Mouse (Mus musculus) lung, postnatal 36 days (tissue): ENCODE data around the gene Oard1.

Experiments used
- DNase-seq: peaks from one replicate; pipeline ENCODE4 v3.0.0; 2022; ENCODE audit warnings: mixed read lengths

The Oard1 gene

DNA sequence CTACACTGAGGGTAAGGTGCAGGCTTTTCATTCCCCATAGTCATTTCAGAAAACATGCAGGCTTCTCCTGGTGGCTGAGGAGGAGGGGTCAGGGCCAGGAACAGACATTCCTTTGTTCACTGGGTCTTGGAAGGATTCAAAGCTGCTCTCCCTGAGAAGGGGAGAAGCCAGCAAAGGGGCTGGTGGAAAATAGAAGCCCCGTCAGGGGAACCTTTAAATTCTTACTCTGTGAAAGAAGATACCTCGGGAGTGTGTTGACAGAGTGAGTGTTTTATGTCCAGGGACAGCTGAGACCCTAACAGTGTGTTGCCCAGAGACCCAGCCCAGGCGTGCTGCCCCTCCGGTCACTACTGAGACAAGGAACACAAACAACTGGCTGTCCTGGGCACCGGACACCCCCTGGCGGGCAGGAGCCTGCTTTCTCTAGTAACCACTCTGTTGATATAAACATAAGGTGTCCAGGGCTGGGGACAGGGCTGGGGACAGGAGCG is 27.7 kb downstream of the Oard1 start:
- peak; percentile 40 for DNase-seq

DNA sequence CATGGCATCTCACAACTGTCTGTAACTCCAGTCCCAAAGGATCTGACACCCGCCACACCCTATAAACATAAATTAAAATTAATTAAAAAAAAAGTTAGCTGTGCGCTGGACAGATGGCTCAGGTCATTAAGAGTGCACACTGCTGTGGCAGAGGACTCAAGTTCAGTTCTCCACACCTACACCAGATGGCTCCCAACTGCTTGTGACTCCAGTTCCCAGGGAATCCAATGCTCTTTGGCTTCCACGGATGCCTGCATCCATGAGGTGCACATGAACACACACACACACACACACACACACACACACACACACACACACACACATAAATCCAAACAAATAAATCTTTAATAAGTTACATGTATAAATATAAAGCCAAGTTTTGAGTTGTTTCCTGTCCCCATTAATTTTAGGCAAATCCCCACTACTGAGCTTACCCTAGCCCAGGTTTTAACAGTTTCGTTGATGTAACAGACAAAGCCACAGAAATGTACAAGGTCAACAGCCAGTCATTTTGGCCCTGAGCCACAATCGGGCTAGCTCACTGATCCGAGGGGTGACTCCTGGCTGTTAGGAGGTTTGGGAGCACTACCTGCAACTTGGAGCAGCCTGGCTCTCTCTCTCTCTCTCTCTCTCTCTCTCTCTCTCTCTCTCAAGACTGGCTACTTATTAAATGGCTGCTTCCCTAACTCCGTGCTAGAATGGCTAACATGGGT is 33.1 kb downstream of the Oard1 start:
- no peak for DNase-seq

DNA sequence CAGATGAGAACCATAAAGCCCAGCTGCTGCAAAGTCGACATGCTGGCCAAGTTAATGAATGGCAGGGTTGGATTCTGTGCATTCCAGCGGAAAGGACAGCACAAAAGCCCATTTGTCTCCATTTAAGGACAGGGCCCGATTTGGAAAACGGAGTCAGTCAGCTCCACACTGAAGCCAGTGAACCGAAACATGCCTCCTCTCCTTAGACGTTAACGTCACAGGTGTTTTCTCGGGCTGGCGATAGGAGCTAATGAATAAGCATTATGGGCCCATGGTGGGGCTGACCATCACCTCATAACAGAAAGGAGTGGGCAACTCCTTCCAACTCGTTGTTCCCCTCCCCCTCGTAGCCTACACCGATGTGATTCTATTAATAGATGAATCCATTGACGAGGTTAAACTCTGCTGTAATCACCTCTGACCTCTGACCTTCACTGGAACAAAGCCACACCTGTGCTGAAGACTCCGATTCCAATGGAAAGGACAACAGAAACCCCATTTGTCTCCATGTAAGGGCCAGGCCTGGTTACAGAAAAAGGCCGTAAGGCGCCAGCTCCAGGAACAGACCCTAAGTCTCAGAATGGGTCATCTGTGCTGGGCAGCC is 33.8 kb downstream of the Oard1 start:
- no peak for DNase-seq

DNA sequence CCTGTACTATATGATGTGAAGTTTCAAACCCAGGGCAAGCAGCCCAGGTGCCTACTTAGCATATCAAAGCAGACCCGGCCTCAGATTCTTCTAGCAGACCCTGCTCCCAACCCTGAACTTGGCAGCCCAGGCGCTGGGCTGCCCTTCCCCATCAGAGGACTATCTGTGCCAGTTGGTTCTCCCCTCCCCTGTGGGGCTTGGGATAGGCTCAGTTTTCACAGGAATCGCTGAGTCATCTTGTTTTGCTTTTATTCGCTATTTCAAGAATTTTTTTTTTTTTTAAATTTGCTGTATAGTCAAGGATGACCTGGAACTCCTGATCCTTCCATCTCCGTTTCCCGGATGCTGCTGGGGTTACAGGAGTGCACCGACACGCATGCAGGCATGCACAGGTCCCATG is 37.9 kb downstream of the Oard1 start:
- no peak for DNase-seq

DNA sequence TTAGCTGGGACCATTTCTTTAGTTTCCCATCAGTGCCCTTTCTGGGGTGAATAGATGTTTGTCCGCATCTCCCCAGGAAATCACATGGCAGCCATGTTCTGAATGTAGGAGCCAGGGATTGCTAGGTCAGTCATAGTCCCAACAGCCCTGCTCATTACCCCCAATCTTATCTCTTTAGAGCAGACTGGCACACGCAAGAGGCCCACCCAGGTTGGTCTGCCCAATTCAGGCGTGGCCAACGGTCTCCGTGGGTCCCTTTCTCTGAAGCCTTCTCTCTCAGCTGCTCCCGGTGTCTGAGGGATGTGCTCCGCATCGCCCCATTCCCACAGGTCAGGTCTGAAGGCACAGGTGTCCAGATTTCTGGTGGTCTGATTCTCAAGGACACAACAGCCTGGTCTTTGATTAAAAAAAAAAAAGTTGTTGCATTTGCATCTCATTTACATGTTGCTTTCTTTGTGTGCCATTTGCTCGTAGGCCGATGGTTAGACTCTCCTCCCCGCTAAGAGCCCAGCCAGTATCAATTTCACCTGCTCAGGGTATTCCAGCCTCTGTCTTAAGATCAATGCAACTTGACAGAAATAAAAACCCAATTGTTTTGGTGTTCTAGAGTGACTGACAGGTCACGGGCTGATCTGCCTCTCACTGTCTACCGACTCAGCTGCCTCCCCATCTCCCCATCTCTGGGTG is 41.0 kb downstream of the Oard1 start:
- DNase-seq, result no peak

DNA sequence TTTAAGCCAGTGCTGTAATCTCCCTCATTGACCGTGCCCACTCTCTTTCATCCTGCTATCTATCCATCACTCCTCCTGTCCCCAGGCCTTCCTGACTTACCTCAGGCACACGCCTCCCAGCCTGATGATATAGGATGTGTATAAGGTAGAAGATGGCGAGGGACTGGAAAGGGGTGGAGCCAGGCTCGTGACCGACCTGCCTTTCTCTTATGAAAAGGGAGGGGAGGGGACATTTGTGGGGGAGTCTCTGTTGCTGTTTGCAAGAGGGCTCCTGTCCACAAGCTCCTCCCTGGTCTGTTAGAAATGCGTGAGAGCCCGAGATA is 41.5 kb downstream of the Oard1 start, which contains the start of gene Tspo2:
Tspo2 (minus strand) TSS at position 170 of the 323 bp plus-strand sequence.
- no peak for DNase-seq

DNA sequence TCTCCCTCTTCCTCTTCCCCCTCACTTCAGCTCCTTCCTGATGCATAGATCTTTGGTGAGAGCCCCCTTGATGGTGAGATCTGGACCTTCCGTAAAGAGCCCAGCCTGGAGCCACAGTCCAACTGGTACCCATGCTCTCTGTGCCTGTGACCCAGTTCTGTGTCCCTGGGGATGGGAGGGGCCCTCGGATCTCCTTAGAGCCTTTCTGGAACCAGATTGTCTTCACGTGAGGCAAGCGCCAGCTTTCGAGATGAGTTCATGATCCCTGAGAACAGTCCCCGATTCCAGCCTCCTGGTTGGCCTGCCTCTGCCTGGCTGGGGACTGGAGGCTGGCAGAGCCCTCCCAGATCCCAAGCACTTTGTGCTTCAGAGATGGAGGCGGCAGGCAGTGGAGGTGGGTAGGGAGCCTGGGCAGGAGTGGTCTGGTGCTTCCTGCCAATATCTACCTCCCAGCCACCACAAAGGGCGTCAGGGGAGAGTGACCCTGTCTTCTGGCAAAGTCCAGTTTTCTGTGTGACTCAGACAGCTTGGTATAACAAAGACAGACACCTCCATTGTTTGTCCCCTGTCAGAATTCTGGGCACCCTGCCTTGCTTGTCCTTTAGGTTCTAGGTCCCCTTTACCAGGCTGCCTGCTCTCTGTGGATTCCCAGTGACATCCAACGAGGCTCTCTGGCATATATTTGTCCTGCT is 42.1 kb downstream of the Oard1 start:
- no peak for DNase-seq

DNA sequence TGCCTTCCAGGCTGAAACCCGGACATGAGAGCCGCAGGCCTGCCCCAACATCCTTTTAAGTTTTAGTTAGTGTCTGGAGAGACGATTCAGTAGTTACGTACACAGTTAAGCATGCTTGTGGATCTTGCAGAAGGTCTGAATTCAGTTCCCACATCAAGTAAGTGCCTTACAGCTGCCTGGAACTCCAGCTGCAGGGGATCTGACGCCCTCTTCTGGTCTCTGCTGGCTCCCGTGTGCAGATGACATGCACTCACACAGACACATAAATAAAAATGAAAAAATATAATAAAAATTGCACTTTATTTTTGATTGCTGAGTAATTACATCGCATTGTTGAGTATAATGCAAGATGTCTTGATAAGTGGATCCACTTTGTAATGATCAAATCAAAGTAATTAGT is 43.7 kb downstream of the Oard1 start:
- DNase-seq, result no peak

DNA sequence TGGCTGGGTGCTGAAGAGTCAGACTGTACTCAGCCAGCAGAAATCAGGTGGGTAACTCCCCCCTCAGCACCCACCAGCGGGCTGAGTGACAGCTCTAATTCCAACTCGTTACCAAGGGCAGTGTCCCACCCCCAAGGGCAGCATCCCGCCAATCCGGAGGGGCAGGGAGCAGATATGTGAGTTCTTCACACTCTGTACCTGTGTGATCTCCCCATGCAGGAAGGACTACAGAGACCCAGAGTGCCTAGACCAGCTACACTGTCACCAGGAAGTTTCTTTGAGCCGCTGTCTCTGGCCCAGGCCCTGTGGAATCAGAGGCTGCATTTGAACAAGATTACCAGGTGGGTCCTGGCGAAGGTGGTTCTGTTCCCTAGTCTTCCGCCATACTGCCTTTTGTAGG is 44.4 kb downstream of the Oard1 start:
- DNase-seq, result no peak

DNA sequence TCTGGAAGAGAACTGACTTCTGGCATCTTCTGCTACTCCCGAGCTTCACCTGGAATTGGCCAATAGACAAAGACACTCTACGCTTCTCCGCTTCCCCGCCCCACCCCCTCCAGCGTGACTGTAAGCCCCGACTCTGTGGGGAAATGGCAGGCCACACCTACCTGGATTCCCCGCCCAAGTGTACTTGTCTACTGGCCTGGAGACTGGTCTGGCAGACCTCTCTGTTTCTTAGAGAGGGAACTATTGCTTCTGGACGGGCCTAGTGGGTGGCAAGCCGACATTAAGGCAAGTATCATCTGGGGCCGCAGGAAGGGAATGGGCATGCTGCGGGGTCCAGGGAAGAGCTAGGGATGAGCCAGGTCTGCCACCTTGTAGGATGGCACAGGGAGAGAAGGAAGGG is 44.9 kb downstream of the Oard1 start, which contains the start of gene Unc5cl:
Unc5cl (plus strand) TSS at position 214 of the 400 bp plus-strand sequence.
- DNase-seq, result peak; percentile 66

DNA sequence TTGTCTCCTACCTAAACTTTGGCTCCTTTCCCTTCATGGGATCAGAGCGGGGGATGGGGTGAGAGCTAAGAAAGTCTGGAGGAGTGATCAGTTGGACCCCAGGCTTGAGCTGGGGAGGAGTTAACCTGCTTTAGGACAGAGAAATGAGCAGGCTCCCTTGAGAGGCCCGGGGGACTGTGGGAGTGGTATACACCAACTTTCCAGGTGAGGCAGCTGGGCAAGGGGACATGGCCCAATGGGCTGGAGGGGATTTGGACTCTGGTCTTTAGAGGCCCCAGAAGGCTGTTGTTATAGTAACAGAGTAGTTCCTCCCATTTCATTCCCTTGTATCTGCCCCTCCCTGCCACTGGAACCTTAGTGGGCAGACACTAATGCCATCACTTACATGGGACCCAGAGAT is 46.1 kb downstream of the Oard1 start:
- no peak for DNase-seq

DNA sequence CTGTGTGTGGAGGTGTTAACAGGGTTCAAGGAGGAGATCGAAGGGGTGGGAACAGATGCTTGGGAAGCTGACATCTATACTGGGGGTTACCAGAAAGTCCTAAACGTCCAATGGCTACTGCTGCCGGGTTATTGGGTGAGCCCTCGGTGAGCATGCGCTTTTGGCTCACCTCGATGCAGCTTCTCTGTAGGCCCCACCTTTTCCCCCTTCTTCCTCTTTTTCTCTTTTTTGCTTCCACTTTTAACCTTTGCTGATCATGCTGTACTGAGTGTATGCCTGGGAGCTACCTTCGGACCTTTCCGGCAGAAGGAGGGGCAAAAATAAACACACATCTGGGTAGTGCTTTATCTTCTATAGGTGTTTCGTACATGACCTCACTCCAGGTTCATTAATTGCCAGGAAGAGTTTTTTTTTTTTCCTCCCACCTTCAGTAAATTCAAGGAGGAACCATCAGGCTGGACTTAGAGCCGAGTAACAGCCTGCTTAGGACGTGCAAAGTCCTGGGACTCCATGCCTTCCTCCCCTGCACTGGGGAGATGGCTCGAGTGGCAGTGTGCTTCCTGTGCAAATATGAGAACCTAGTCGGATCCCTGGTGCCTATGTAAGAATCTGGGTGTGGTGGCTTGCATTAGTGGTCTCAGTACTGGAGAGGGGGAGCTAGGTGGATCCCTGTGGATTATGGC is 48.3 kb downstream of the Oard1 start:
- DNase-seq, result no peak

DNA sequence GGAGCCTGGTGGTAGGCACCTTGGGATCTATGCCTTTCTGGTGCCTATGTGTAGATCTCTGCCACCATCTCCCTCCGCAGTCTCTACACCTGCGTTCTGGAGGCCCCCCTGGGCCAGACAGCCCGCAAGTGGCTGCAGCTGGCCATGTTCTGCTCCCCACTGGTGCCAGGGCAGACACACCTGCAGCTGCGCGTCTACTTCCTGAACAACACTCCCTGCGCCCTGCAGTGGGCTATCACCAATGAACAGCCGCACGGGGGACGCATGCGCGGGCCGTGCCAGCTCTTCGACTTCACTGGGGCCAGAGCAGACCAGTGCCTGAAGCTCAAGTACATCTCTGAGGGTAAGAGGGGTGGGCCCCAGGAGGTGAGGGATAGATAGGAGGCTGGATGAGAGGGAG is 52.3 kb downstream of the Oard1 start:
- peak; percentile 8 for DNase-seq

DNA sequence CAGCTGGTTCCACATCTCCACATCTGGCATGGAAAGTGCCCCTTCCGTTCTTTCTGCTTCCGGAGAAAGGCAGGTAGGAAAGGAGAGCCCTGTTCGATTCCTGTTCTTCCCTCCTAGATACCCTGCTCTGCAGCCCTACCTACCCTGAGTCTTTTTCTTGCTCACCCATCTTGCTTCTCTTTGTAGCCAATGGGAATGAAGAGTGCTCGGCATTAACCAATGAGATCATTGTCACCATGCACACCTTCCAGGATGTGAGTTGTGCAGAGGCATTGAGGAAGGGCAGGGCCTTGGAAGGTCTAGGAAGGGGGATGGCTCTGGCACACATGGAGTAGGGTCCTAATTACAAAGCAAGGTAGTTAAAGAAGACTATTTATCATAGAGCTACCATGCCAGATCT is 53.6 kb downstream of the Oard1 start:
- no peak for DNase-seq
